Mouse (Mus musculus): Measurements from ENCODE around the gene Fcho1. TPM values are rescaled to one million over a fixed set of nuclear protein-coding genes. Genes with fewer than 3 reads are reported as not detected.

Gene Fcho1
- polyA plus RNA-seq, 1 experiment from 2014 or later: 5.6 TPM

DNA sequence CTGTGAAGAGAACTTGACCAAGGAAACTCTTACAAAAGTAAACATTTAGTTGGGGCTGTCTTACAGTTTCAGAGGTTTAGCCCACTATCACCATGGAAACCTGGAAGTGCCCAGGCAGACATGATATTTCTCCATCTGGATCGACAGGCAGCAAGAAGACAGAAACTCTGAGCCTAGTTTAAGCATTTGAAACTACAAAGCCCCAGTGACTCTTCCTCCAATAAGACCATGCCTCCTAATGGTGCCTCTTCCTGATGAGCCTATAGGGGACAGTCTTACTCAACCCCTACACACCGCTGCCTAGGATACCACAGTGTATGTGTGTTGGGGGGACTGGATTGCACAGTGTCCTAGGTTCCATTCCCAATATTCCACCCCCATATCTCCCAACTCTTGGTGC lies 51.4 kb downstream of the Fcho1 start:
- POLR2A ChIA-PET: no interaction called here
- ATAC-seq (no peak), DNase-seq (ENCODE audit: low read depth, low spot score) (no peak)
- CTCF ChIA-PET: interaction anchor here (2.0 kb wide), 1 partner anchor 14 kb away, joined by 10 read pairs; no protein-coding TSS in a partner anchor
- TF ChIP-seq CTCF (IDR thresholded peaks at IDR 0.05): no peak
- no peaks in the 10 kb centered on the region for H3K27me3 ChIP-seq
- in situ Hi-C loops (cut with MboI; ENCODE audit: low pct_unique_long_range_greater_than_20kb): no loop called here

DNA sequence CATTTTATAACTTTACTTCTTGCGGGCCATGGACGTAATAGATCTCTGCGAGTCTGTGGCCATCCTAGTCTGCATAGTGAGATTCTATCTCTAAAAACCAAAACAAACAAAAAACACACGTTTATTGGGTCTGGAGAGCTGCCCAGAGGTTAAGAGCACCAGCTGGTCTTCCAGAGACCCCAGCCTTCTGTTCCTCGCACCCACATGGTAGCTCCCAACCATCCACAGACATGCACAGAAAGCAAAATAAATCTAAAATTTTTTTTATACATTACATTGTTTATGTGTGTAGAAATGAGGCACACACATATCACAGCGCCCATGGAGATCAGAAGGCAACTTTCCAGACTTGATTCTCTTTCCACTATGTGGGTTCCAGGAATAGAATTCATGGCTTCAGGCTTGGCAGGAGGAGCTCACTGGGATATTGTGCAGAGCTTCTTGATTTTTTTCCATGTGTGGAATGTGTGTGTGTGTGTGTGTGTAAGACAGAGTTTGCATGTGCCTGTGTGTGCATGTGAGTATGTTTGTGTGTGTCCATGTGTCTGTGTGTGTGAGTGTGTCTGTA lies 53.3 kb downstream of the Fcho1 start:
- in situ Hi-C loops (cut with MboI; ENCODE audit: low pct_unique_long_range_greater_than_20kb): no loop called here
- no peaks in the 10 kb centered on the region for H3K27me3 ChIP-seq
- ATAC-seq (no peak), DNase-seq (ENCODE audit: low read depth, low spot score) (no peak)
- TF ChIP-seq CTCF (IDR thresholded peaks at IDR 0.05): no peak
- ChIA-PET POLR2A (interaction anchor here (0.6 kb wide), 1 partner anchor 253 kb away, joined by 3 read pairs; no protein-coding TSS in a partner anchor), CTCF (interaction anchor here (1.6 to 2.0 kb wide), 4 partner anchors 9 to 111 kb away, joined by 3 to 6 read pairs (median 4); no protein-coding TSS in a partner anchor)

DNA sequence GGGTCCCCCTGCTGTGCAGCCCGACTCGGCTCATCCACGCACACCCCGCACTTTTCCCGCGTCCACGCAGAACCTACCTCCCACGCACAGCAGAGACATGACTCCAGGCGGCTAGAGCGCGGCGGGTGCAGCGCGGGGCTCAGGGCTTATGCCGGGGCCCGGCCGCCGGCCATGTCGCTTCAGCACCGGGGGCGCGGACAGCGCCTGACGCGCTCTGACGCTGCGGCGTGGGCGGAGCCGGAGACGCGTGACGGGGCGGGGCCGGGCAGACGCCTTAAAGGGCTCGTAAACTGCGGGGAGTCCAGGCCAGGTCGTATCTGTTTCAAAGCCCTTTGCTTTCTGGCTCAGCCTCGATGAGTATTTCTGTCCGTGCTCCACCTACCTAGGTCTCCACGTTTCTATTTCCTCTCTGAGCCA lies 54.0 kb downstream of the Fcho1 start, which contains the start of gene Unc13a:
Gene Unc13a, minus strand, starts transcription at position 209 of the 417 bp plus-strand sequence.
- in situ Hi-C loops (cut with MboI; ENCODE audit: low pct_unique_long_range_greater_than_20kb): no loop called here
- CTCF ChIA-PET: interaction anchor here (1.6 to 2.0 kb wide), 3 partner anchors 10 to 40 kb away, joined by 3 to 6 read pairs (median 5); no protein-coding TSS in a partner anchor
- ATAC-seq (peak; percentile 67), DNase-seq (ENCODE audit: low read depth, low spot score) (no peak)
- no peaks in the 10 kb centered on the region for H3K27me3 ChIP-seq
- TF ChIP-seq CTCF (IDR thresholded peaks at IDR 0.05): no peak
- POLR2A ChIA-PET: interaction anchor here (0.7 kb wide), 1 partner anchor 9 kb away, joined by 3 read pairs; no protein-coding TSS in a partner anchor

DNA sequence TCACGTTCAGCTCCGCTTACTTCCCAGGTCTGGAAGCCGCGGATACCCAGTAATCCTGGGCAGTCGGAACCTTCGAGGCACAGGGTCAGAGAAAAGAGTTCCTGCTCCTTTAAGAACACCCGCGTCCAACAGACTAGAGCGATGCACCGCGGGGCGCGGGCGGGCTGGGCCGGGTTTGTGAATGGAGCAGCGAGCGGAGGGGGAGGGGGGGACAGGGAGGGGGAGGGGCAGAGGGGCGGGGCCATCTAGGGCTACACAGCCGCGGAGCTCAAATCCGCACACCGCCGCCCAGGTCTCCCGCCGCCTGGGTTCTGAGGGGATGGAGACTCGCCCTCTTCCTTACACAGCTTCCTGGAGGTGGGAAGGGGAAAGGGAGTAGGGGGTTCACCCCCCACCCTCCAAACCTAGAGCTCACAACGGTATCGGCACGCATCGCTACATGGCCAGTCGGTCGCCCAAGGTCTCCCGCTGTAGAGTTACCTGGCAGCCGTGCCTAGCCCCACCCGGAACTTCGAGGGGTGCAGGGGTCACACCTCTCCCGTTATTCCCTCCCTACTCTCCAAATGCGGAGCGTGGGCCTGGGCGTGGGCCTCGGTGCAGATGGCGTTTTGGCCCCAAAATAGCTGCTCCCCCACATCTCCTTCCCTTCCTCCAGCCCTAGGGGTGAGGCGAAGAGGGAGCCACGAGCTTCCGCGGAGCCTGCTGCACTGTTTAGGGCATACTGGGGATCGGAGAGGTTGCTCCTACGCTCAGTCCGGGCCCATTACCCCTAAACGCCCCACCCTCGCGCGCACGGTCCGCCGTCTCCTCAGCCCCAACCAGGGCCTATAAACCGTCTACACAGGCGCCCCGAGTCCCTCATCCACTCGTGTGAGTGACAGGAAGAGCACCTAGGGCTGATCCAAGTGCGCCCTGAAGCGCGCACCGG lies 54.6 kb downstream of the Fcho1 start:
- in situ Hi-C loops (cut with MboI; ENCODE audit: low pct_unique_long_range_greater_than_20kb): no loop called here
- CTCF ChIA-PET: interaction anchor here (1.1 kb wide), 1 partner anchor 10 kb away, joined by 4 read pairs; no protein-coding TSS in a partner anchor
- no peaks in the 10 kb centered on the region for H3K27me3 ChIP-seq
- DNase-seq (ENCODE audit: low read depth, low spot score) (no peak), ATAC-seq (peak; percentile 39)
- POLR2A ChIA-PET: interaction anchor here (0.7 kb wide), 1 partner anchor 9 kb away, joined by 3 read pairs; no protein-coding TSS in a partner anchor
- no peak for TF ChIP-seq CTCF (IDR thresholded peaks at IDR 0.05)

DNA sequence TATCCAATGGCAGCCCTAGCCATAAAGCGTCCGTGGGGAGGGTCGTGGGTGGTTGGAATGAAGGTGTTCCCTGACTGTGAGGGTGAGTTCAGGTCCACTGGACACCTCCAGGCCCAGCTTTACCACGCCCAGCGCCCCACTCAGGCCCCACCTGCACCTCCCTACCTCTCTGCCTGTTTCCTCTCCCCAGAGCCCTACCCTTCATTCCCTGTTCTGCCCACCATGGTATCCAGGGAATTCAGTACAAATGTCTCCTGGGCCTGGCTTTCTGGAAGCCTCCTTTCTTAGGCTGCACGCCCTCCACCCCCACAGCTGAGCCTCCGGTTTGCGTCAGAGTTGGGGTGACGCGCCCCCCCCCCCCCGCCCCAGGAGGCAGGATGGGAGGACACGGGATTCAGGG lies 55.3 kb downstream of the Fcho1 start:
- no peak for DNase-seq (ENCODE audit: low read depth, low spot score)
- H3K27me3 ChIP-seq: no peaks in the 10 kb centered on the region
- ChIA-PET CTCF (interaction anchor here (1.1 kb wide), 1 partner anchor 10 kb away, joined by 4 read pairs; no protein-coding TSS in a partner anchor), POLR2A (no interaction called here)
- TF ChIP-seq CTCF (IDR thresholded peaks at IDR 0.05): no peak
- no peak for ATAC-seq
- in situ Hi-C loops (cut with MboI; ENCODE audit: low pct_unique_long_range_greater_than_20kb): no loop called here

DNA sequence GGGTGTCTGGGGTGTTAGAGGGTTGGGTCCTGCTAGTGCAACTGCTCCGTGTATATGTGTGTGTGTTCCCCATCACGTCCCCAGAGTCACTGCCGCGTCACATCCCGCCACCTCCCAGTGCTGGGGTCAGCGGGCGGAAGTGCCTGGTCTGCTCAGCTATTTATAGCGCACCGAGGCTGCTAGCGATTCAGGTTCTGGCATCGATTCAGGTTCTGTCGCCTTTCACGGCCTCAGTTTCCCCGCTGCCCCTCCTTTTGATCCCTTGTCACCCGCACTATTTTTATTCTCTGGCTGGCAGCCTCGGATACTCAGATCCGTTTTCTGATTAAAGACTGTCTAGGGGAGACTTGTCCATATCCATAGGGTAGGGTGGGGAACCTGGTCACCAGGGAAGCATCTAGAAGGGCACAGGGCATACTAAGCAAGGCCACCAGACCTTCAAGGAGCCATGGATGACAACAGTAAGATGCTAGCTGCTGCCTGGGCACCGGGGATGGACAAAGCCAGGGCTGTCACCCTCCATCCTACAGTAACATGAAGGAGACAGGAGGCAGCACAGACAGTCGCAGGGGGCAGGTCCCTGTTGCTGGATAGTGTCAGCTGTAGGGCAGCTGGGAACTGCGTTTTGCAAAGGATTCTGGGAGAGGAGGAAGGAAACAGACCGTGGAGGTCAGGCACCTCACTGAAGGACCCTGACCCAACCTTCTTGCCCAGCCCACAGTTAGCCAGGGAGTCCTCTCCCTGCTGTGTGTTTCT lies 57.1 kb downstream of the Fcho1 start:
- in situ Hi-C loops (cut with MboI; ENCODE audit: low pct_unique_long_range_greater_than_20kb): no loop called here
- ChIA-PET POLR2A (interaction anchor here (1.1 kb wide), 1 partner anchor 42 kb away, joined by 4 read pairs; no protein-coding TSS in a partner anchor), CTCF (no interaction called here)
- TF ChIP-seq CTCF (IDR thresholded peaks at IDR 0.05): no peak
- ATAC-seq: no peak
- H3K27me3 ChIP-seq: no peaks in the 10 kb centered on the region
- DNase-seq (ENCODE audit: low read depth, low spot score): no peak

DNA sequence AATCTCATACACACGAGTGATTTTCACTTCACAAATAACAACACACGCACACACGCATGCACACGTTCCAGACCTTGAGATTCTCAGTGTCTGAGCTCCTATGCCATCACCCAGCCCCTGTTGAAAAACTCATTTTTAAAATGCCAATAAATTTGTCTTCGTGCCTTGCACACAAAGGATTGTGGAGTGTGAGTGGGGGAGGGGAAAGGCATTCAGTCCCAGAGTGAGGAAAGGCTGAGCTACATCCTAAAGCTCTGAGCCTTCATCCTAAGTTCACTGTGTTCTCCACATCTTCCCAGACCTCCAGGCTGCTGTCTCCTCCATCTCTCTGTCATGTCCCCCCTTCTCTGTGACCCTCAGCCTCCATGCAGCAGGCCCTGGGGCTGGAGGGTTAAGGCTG lies 58.3 kb downstream of the Fcho1 start:
- in situ Hi-C loops (cut with MboI; ENCODE audit: low pct_unique_long_range_greater_than_20kb): no loop called here
- no peak for TF ChIP-seq CTCF (IDR thresholded peaks at IDR 0.05)
- DNase-seq (ENCODE audit: low read depth, low spot score) (no peak), ATAC-seq (no peak)
- H3K27me3 ChIP-seq: no peaks in the 10 kb centered on the region
- ChIA-PET POLR2A (no interaction called here), CTCF (no interaction called here)

DNA sequence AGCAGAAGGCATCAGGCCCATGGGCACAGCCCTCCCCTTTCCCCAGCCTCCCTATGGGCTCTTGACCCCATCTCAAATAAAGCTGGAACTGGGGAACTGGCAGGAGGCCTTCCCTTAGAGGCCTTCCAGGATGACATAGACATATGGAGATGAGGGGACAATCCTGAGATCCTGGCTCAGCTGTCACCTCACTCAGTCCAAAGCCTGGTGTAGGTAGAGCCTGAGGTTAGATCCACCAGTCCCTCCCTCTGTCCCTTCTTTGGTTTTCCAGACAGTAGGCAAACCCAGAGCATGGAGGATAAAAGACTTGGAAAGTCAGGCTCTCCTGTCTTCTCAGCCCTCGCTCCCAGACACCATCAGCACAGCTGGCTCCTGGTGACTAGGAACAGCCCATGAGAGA lies 58.7 kb downstream of the Fcho1 start:
- ChIA-PET POLR2A (no interaction called here), CTCF (interaction anchor here (1.5 kb wide), 1 partner anchor 105 kb away, joined by 4 read pairs; no protein-coding TSS in a partner anchor)
- in situ Hi-C loops (cut with MboI; ENCODE audit: low pct_unique_long_range_greater_than_20kb): no loop called here
- no peak for TF ChIP-seq CTCF (IDR thresholded peaks at IDR 0.05)
- no peak for DNase-seq (ENCODE audit: low read depth, low spot score)
- ATAC-seq: no peak
- no peaks in the 10 kb centered on the region for H3K27me3 ChIP-seq

DNA sequence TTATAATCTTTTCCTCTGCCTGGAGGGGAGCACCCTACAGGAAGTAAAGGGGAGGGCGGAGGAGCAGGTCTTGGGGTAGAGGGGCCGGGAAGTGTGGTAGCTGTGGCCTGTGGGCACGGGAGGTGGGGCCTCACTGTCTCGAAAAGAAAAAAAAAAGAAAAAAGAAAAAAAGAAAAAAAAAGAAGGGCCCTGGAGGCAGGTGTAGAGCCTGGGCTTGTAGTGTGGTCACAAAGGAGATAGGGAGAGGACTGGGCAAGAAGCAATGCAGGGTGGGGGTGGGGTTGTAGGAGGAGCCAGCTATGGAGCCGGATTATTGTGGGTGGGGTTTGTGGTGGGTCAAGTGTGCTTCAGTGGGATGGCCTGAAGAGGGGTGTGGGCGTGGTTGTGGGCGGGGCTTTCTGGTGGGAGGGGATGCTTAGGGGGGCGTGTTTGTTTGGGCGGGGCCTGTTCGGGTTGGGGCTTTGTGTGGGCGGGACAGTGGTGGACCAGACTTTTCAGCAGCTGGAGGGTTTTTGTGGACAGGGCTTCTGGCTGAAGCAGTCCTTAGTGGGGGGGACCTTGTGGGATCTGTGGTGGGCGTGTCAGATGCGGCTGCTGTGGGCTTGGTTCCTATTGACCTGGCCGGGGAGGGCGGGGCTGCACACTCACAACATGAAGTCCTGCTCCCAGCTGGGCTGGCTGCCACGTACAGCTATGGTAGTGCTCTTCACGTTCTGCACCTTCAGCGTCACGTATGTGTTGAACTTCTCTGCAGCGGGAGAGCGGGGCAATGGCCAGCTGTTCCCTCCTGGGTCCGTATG lies 60.0 kb downstream of the Fcho1 start:
- in situ Hi-C loops (cut with MboI; ENCODE audit: low pct_unique_long_range_greater_than_20kb): no loop called here
- ChIA-PET CTCF (interaction anchor here (1.5 kb wide), 1 partner anchor 104 kb away, joined by 4 read pairs; no protein-coding TSS in a partner anchor), POLR2A (no interaction called here)
- DNase-seq (ENCODE audit: low read depth, low spot score) (no peak), ATAC-seq (peak; percentile 36)
- TF ChIP-seq CTCF (IDR thresholded peaks at IDR 0.05): no peak
- H3K27me3 ChIP-seq: no peaks in the 10 kb centered on the region
